Mouse (Mus musculus): ENCODE measurements at regions not wholly inside any gene's neighbourhood (a gene's known extent, or its start where the extent isn't known, plus 50 kb on each side); places are given as distances from the start of the nearest gene placed in this dataset.

- H3K4me2 ChIP-seq (ENCODE audit: low read depth), result no peak overlapping the region
- no peak overlapping the region for H3K4me3 ChIP-seq (ENCODE audit: low read depth, low read length)
- ATAC-seq (no peak), DNase-seq (no peak)
- no peak overlapping the region for H3K9ac ChIP-seq
- no peaks in the 10 kb centered on the region for H3K36me3 ChIP-seq (ENCODE audit: insufficient read depth)
- H3K27me3 ChIP-seq (ENCODE audit: insufficient read depth, low read length), result no peaks in the 10 kb centered on the region
- no peaks in the 10 kb centered on the region for H3K9me3 ChIP-seq (ENCODE audit: low read length)
- H3K27ac ChIP-seq (ENCODE audit: low read depth, low read length), result no peak overlapping the region
- no peak for TF ChIP-seq CTCF (IDR thresholded peaks at IDR 0.05; ENCODE audit: low read depth)
- no peaks in the 10 kb centered on the region for H3K4me1 ChIP-seq (ENCODE audit: insufficient read depth)
- WGBS, result 59% methylated on average over 19 of the region's 19 CpGs
Observed at GRCm38 (mm10) chr5:119518506-119519252, 151.8 kb upstream of the Tbx3 start.

GRCm38 (mm10) chr5:119524171-119524570 lies 146.3 kb upstream of the Tbx3 start:
- Histone ChIP-seq H3K4me3 (ENCODE audit: low read depth, low read length) (no peak overlapping the region), H3K36me3 (ENCODE audit: insufficient read depth) (no peaks in the 10 kb centered on the region), H3K9ac (no peak overlapping the region), H3K4me1 (ENCODE audit: insufficient read depth) (no peaks in the 10 kb centered on the region), H3K9me3 (ENCODE audit: low read length) (no peaks in the 10 kb centered on the region), H3K27me3 (ENCODE audit: insufficient read depth, low read length) (no peaks in the 10 kb centered on the region), H3K27ac (ENCODE audit: low read depth, low read length) (no peak overlapping the region), H3K4me2 (ENCODE audit: low read depth) (no peak overlapping the region)
- TF ChIP-seq CTCF (IDR thresholded peaks at IDR 0.05; ENCODE audit: low read depth), result no peak
- WGBS, result 52% methylated on average over 4 of the region's 4 CpGs
- DNase-seq, result no peak
- no peak for ATAC-seq

GRCm38 (mm10) chr5:119525960-119526359 lies 144.5 kb upstream of the Tbx3 start:
- Histone ChIP-seq H3K4me3 (ENCODE audit: low read depth, low read length) (no peak overlapping the region), H3K36me3 (ENCODE audit: insufficient read depth) (no peaks in the 10 kb centered on the region), H3K9ac (no peak overlapping the region), H3K27me3 (ENCODE audit: insufficient read depth, low read length) (no peaks in the 10 kb centered on the region), H3K9me3 (ENCODE audit: low read length) (no peaks in the 10 kb centered on the region), H3K4me1 (ENCODE audit: insufficient read depth) (no peaks in the 10 kb centered on the region), H3K27ac (ENCODE audit: low read depth, low read length) (no peak overlapping the region), H3K4me2 (ENCODE audit: low read depth) (no peak overlapping the region)
- DNase-seq (no peak), ATAC-seq (no peak)
- 41% methylated on average over 5 of the region's 5 CpGs for WGBS
- TF ChIP-seq CTCF (IDR thresholded peaks at IDR 0.05; ENCODE audit: low read depth), result no peak

GRCm38 (mm10) chr5:119530009-119530408 lies 140.5 kb upstream of the Tbx3 start:
- Histone ChIP-seq H3K27ac (ENCODE audit: low read depth, low read length) (no peak overlapping the region), H3K4me2 (ENCODE audit: low read depth) (no peak overlapping the region), H3K9ac (no peak overlapping the region), H3K9me3 (ENCODE audit: low read length) (no peaks in the 10 kb centered on the region), H3K4me3 (ENCODE audit: low read depth, low read length) (no peak overlapping the region), H3K27me3 (ENCODE audit: insufficient read depth, low read length) (no peaks in the 10 kb centered on the region), H3K4me1 (ENCODE audit: insufficient read depth) (no peaks in the 10 kb centered on the region), H3K36me3 (ENCODE audit: insufficient read depth) (no peaks in the 10 kb centered on the region)
- 33% methylated on average over 8 of the region's 8 CpGs for WGBS
- no peak for TF ChIP-seq CTCF (IDR thresholded peaks at IDR 0.05; ENCODE audit: low read depth)
- ATAC-seq (no peak), DNase-seq (no peak)

- TF ChIP-seq CTCF (IDR thresholded peaks at IDR 0.05; ENCODE audit: low read depth), result no peak
- H3K4me3 ChIP-seq (ENCODE audit: low read depth, low read length), result no peak overlapping the region
- no peaks in the 10 kb centered on the region for H3K4me1 ChIP-seq (ENCODE audit: insufficient read depth)
- H3K27ac ChIP-seq (ENCODE audit: low read depth, low read length), result no peak overlapping the region
- no peak for ATAC-seq
- H3K27me3 ChIP-seq (ENCODE audit: insufficient read depth, low read length), result no peaks in the 10 kb centered on the region
- H3K9ac ChIP-seq, result no peak overlapping the region
- no peak for DNase-seq
- no peak overlapping the region for H3K4me2 ChIP-seq (ENCODE audit: low read depth)
- WGBS, result 72% methylated on average over 5 of the region's 5 CpGs
- H3K9me3 ChIP-seq (ENCODE audit: low read length), result no peaks in the 10 kb centered on the region
- no peaks in the 10 kb centered on the region for H3K36me3 ChIP-seq (ENCODE audit: insufficient read depth)
Observed at GRCm38 (mm10) chr5:119534946-119535345, 135.5 kb upstream of the Tbx3 start.

- Histone ChIP-seq H3K27me3 (ENCODE audit: insufficient read depth, low read length) (no peaks in the 10 kb centered on the region), H3K9ac (no peak overlapping the region), H3K9me3 (ENCODE audit: low read length) (no peaks in the 10 kb centered on the region), H3K36me3 (ENCODE audit: insufficient read depth) (no peaks in the 10 kb centered on the region), H3K4me3 (ENCODE audit: low read depth, low read length) (no peak overlapping the region), H3K4me1 (ENCODE audit: insufficient read depth) (no peaks in the 10 kb centered on the region), H3K4me2 (ENCODE audit: low read depth) (no peak overlapping the region), H3K27ac (ENCODE audit: low read depth, low read length) (no peak overlapping the region)
- WGBS, result 86% methylated on average over 11 of the region's 11 CpGs
- ATAC-seq (no peak), DNase-seq (no peak)
- TF ChIP-seq CTCF (IDR thresholded peaks at IDR 0.05; ENCODE audit: low read depth), result no peak
Observed at GRCm38 (mm10) chr5:119542836-119543235, 127.6 kb upstream of the Tbx3 start.

- DNase-seq (no peak), ATAC-seq (no peak)
- Histone ChIP-seq H3K27me3 (ENCODE audit: insufficient read depth, low read length) (no peaks in the 10 kb centered on the region), H3K4me1 (ENCODE audit: insufficient read depth) (no peaks in the 10 kb centered on the region), H3K4me2 (ENCODE audit: low read depth) (no peak overlapping the region), H3K9me3 (ENCODE audit: low read length) (no peaks in the 10 kb centered on the region), H3K27ac (ENCODE audit: low read depth, low read length) (no peak overlapping the region), H3K9ac (no peak overlapping the region), H3K36me3 (ENCODE audit: insufficient read depth) (no peaks in the 10 kb centered on the region), H3K4me3 (ENCODE audit: low read depth, low read length) (no peak overlapping the region)
- WGBS, result 89% methylated on average over 6 of the region's 6 CpGs
- no peak for TF ChIP-seq CTCF (IDR thresholded peaks at IDR 0.05; ENCODE audit: low read depth)
Observed at GRCm38 (mm10) chr5:119543716-119544115, 126.8 kb upstream of the Tbx3 start.
